Mouse (Mus musculus): ENCODE measurements around the gene Ntn3. TPM values are rescaled to one million over a fixed set of nuclear protein-coding genes. Genes with fewer than 3 reads are reported as not detected.

The Ntn3 gene
- polyA plus RNA-seq, 1 experiment = 0.13 TPM

GRCm38 (mm10) chr17:24161466-24161865 is 47.9 kb downstream of the Ntn3 start:
- H3ac ChIP-seq (ENCODE audit: control insufficient read depth, insufficient read length) = no peak overlapping the region
- no peak overlapping the region for H3K4me2 ChIP-seq (ENCODE audit: low read depth)
- H3K79me2 ChIP-seq (ENCODE audit: control insufficient read depth, insufficient read depth) = peaks cover 7% of the 10 kb centered on the region

DNA sequence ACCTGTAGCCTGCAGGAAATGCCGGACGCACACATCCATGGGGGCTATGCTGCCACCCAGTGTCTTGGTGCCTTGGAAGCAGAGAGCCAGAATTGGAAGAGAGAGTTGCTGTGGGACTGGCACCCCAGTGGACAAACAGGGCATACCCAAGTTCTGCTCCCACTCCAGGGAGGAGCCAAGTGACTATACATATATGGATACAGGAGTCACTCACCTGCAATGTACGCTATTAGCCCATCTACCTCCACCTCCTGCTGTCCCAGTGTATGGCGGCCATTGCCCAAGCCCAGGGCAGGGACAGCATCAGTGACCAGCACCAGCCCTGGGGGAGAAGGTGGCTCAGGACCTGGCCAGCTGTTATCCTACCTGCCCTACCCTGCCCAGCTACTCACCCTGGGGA is 51.8 kb downstream of the Ntn3 start:
- Histone ChIP-seq H3K27me3 (ENCODE audit: control insufficient read depth, insufficient read depth, insufficient read length) (no peaks in the 10 kb centered on the region), H3K79me2 (ENCODE audit: control insufficient read depth, insufficient read depth) (no peaks in the 10 kb centered on the region), H3ac (ENCODE audit: control insufficient read depth, insufficient read length) (no peak overlapping the region), H3K36me3 (ENCODE audit: control insufficient read depth, insufficient read depth) (no peaks in the 10 kb centered on the region), H3K4me3 (no peak overlapping the region), H3K4me2 (ENCODE audit: low read depth) (no peak overlapping the region)
- no peak for TF ChIP-seq POLR2A (IDR thresholded peaks at IDR 0.05; ENCODE audit: insufficient read length, low read depth)
- no peak for TF ChIP-seq E2F4 (IDR thresholded peaks at IDR 0.05; ENCODE audit: insufficient read depth)
- TF ChIP-seq USF1 (IDR thresholded peaks at IDR 0.05; ENCODE audit: low read depth) = no peak
- no peak for TF ChIP-seq MYOD1 (IDR thresholded peaks at IDR 0.05; ENCODE audit: control insufficient read depth in 1 of 3, insufficient read length in 2 of 3, low read depth in 2 of 3)
- TF ChIP-seq REST (IDR thresholded peaks at IDR 0.05; ENCODE audit: insufficient read depth, insufficient read length) = no peak
- no peak for TF ChIP-seq POLR2AphosphoS2 (IDR thresholded peaks at IDR 0.05; ENCODE audit: insufficient read length, low read depth)
- TF ChIP-seq TCF3 (IDR thresholded peaks at IDR 0.05; ENCODE audit: insufficient read length, low read depth) = no peak
- TF ChIP-seq TCF12 (IDR thresholded peaks at IDR 0.05; ENCODE audit: insufficient read depth, poor library complexity, severe bottlenecking) = no peak
- no peak for TF ChIP-seq MYOG (IDR thresholded peaks at IDR 0.05; ENCODE audit: control insufficient read depth in 1 of 3, insufficient read depth in 1 of 3, insufficient read length in 2 of 3, low read depth in 2 of 3)
- TF ChIP-seq CEBPB (IDR thresholded peaks at IDR 0.05; ENCODE audit: insufficient read depth, poor library complexity, severe bottlenecking) = no peak
- no peak for TF ChIP-seq SRF (IDR thresholded peaks at IDR 0.05; ENCODE audit: control insufficient read depth, insufficient read length, low read depth)
- TF ChIP-seq MAX (IDR thresholded peaks at IDR 0.05; ENCODE audit: low read depth) = no peak

More at GRCm38 (mm10) chr17:24161466-24161865, 47.9 kb downstream of the Ntn3 start:
- Histone ChIP-seq H3K36me3 (ENCODE audit: control insufficient read depth, insufficient read depth) (peaks cover under 1% of the 10 kb centered on the region), H3K4me3 (no peak overlapping the region), H3K27me3 (ENCODE audit: control insufficient read depth, insufficient read depth, insufficient read length) (no peaks in the 10 kb centered on the region)
- TF ChIP-seq POLR2AphosphoS2 (IDR thresholded peaks at IDR 0.05; ENCODE audit: insufficient read length, low read depth) = no peak
- no peak for TF ChIP-seq MYOG (IDR thresholded peaks at IDR 0.05; ENCODE audit: control insufficient read depth in 1 of 3, insufficient read depth in 1 of 3, insufficient read length in 2 of 3, low read depth in 2 of 3)
- no peak for TF ChIP-seq USF1 (IDR thresholded peaks at IDR 0.05; ENCODE audit: low read depth)
- no peak for TF ChIP-seq TCF12 (IDR thresholded peaks at IDR 0.05; ENCODE audit: insufficient read depth, poor library complexity, severe bottlenecking)
- no peak for TF ChIP-seq CEBPB (IDR thresholded peaks at IDR 0.05; ENCODE audit: insufficient read depth, poor library complexity, severe bottlenecking)
- TF ChIP-seq SRF (IDR thresholded peaks at IDR 0.05; ENCODE audit: control insufficient read depth, insufficient read length, low read depth) = no peak
- no peak for TF ChIP-seq E2F4 (IDR thresholded peaks at IDR 0.05; ENCODE audit: insufficient read depth)
- TF ChIP-seq MAX (IDR thresholded peaks at IDR 0.05; ENCODE audit: low read depth) = no peak
- TF ChIP-seq MYOD1 (IDR thresholded peaks at IDR 0.05; ENCODE audit: control insufficient read depth in 1 of 3, insufficient read length in 2 of 3, low read depth in 2 of 3) = no peak
- no peak for TF ChIP-seq TCF3 (IDR thresholded peaks at IDR 0.05; ENCODE audit: insufficient read length, low read depth)
- TF ChIP-seq POLR2A (IDR thresholded peaks at IDR 0.05; ENCODE audit: insufficient read length, low read depth) = no peak

GRCm38 (mm10) chr17:24157121-24157520 is 52.2 kb downstream of the Ntn3 start:
- Histone ChIP-seq H3K36me3 (ENCODE audit: control insufficient read depth, insufficient read depth) (no peaks in the 10 kb centered on the region), H3K4me2 (ENCODE audit: low read depth) (no peak overlapping the region), H3ac (ENCODE audit: control insufficient read depth, insufficient read length) (no peak overlapping the region), H3K79me2 (ENCODE audit: control insufficient read depth, insufficient read depth) (no peaks in the 10 kb centered on the region), H3K27me3 (ENCODE audit: control insufficient read depth, insufficient read depth, insufficient read length) (no peaks in the 10 kb centered on the region), H3K4me3 (no peak overlapping the region)
- TF ChIP-seq TCF12 (IDR thresholded peaks at IDR 0.05; ENCODE audit: insufficient read depth, poor library complexity, severe bottlenecking) (no peak), USF1 (IDR thresholded peaks at IDR 0.05; ENCODE audit: low read depth) (no peak), CEBPB (IDR thresholded peaks at IDR 0.05; ENCODE audit: insufficient read depth, poor library complexity, severe bottlenecking) (no peak), TCF3 (IDR thresholded peaks at IDR 0.05; ENCODE audit: insufficient read length, low read depth) (no peak), SRF (IDR thresholded peaks at IDR 0.05; ENCODE audit: control insufficient read depth, insufficient read length, low read depth) (no peak)

DNA sequence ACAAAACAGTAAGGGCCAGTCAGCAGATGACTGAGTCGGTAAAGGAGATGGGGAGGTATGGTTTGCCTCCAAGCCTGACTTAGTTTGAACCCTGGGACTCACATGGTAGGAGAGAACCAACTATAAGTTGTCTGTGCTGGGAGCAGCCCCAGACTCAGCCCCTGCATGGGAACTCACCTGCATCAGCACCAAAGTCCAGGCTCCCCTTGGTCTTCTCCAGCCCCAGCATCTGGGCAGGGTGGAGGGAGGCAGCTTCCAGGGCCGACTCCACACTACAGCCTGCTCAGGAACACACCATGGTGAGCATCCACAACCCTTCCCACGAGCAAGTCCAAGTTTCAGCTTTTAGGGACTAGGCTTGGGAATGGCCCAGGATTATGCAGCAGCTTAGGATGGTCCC is 52.9 kb downstream of the Ntn3 start:
- TF ChIP-seq MYOD1 (IDR thresholded peaks at IDR 0.05; ENCODE audit: control insufficient read depth in 1 of 3, insufficient read length in 2 of 3, low read depth in 2 of 3) = no peak
- no peak for TF ChIP-seq MYOG (IDR thresholded peaks at IDR 0.05; ENCODE audit: control insufficient read depth in 1 of 3, insufficient read depth in 1 of 3, insufficient read length in 2 of 3, low read depth in 2 of 3)
- no peak for TF ChIP-seq POLR2A (IDR thresholded peaks at IDR 0.05; ENCODE audit: insufficient read length, low read depth)
- TF ChIP-seq SRF (IDR thresholded peaks at IDR 0.05; ENCODE audit: control insufficient read depth, insufficient read length, low read depth) = no peak
- no peak for TF ChIP-seq CEBPB (IDR thresholded peaks at IDR 0.05; ENCODE audit: insufficient read depth, poor library complexity, severe bottlenecking)
- TF ChIP-seq TCF12 (IDR thresholded peaks at IDR 0.05; ENCODE audit: insufficient read depth, poor library complexity, severe bottlenecking) = no peak
- TF ChIP-seq E2F4 (IDR thresholded peaks at IDR 0.05; ENCODE audit: insufficient read depth) = no peak
- TF ChIP-seq MAX (IDR thresholded peaks at IDR 0.05; ENCODE audit: low read depth) = no peak
- TF ChIP-seq USF1 (IDR thresholded peaks at IDR 0.05; ENCODE audit: low read depth) = no peak
- no peak for TF ChIP-seq POLR2AphosphoS2 (IDR thresholded peaks at IDR 0.05; ENCODE audit: insufficient read length, low read depth)
- no peak for TF ChIP-seq REST (IDR thresholded peaks at IDR 0.05; ENCODE audit: insufficient read depth, insufficient read length)
- TF ChIP-seq TCF3 (IDR thresholded peaks at IDR 0.05; ENCODE audit: insufficient read length, low read depth) = no peak

GRCm38 (mm10) chr17:24155742-24156141 is 53.6 kb downstream of the Ntn3 start:
- Histone ChIP-seq H3K4me2 (ENCODE audit: low read depth) (no peak overlapping the region), H3K79me2 (ENCODE audit: control insufficient read depth, insufficient read depth) (no peaks in the 10 kb centered on the region), H3K36me3 (ENCODE audit: control insufficient read depth, insufficient read depth) (no peaks in the 10 kb centered on the region), H3K4me3 (no peak overlapping the region), H3ac (ENCODE audit: control insufficient read depth, insufficient read length) (no peak overlapping the region), H3K27me3 (ENCODE audit: control insufficient read depth, insufficient read depth, insufficient read length) (no peaks in the 10 kb centered on the region)
- no peak for TF ChIP-seq E2F4 (IDR thresholded peaks at IDR 0.05; ENCODE audit: insufficient read depth)
- TF ChIP-seq CEBPB (IDR thresholded peaks at IDR 0.05; ENCODE audit: insufficient read depth, poor library complexity, severe bottlenecking) = no peak
- TF ChIP-seq TCF12 (IDR thresholded peaks at IDR 0.05; ENCODE audit: insufficient read depth, poor library complexity, severe bottlenecking) = no peak
- no peak for TF ChIP-seq TCF3 (IDR thresholded peaks at IDR 0.05; ENCODE audit: insufficient read length, low read depth)
- no peak for TF ChIP-seq POLR2AphosphoS2 (IDR thresholded peaks at IDR 0.05; ENCODE audit: insufficient read length, low read depth)
- TF ChIP-seq SRF (IDR thresholded peaks at IDR 0.05; ENCODE audit: control insufficient read depth, insufficient read length, low read depth) = no peak
- TF ChIP-seq MAX (IDR thresholded peaks at IDR 0.05; ENCODE audit: low read depth) = no peak
- TF ChIP-seq POLR2A (IDR thresholded peaks at IDR 0.05; ENCODE audit: insufficient read length, low read depth) = no peak
- no peak for TF ChIP-seq REST (IDR thresholded peaks at IDR 0.05; ENCODE audit: insufficient read depth, insufficient read length)
- TF ChIP-seq MYOD1 (IDR thresholded peaks at IDR 0.05; ENCODE audit: control insufficient read depth in 1 of 3, insufficient read length in 2 of 3, low read depth in 2 of 3) = no peak
- no peak for TF ChIP-seq MYOG (IDR thresholded peaks at IDR 0.05; ENCODE audit: control insufficient read depth in 1 of 3, insufficient read depth in 1 of 3, insufficient read length in 2 of 3, low read depth in 2 of 3)
- no peak for TF ChIP-seq USF1 (IDR thresholded peaks at IDR 0.05; ENCODE audit: low read depth)

More for the DNA sequence above, 52.9 kb downstream of the Ntn3 start:
- no peak overlapping the region for H3K4me3 ChIP-seq
- H3ac ChIP-seq (ENCODE audit: control insufficient read depth, insufficient read length) = no peak overlapping the region
- no peak overlapping the region for H3K4me2 ChIP-seq (ENCODE audit: low read depth)
- no peaks in the 10 kb centered on the region for H3K79me2 ChIP-seq (ENCODE audit: control insufficient read depth, insufficient read depth)
- no peaks in the 10 kb centered on the region for H3K36me3 ChIP-seq (ENCODE audit: control insufficient read depth, insufficient read depth)
- H3K27me3 ChIP-seq (ENCODE audit: control insufficient read depth, insufficient read depth, insufficient read length) = no peaks in the 10 kb centered on the region

Data from myocyte (in vitro differentiated cells).